Mouse (Mus musculus) lung, adult 2 months (tissue): ENCODE results near the gene Fyb.

Experiments
- CTCF ChIP-seq: fragments of 200-500 bp; IDR thresholded peaks from 2 replicates; pipeline ENCODE4 v1.5.1; 2011; ENCODE audit warnings: mild to moderate bottlenecking, low read length, control low read depth; ENCODE audit not compliant: insufficient read depth
- POLR2A ChIP-seq: fragments of 200-500 bp; IDR thresholded peaks from 2 replicates; pipeline ENCODE4 v1.6.1; 2011; ENCODE audit warnings: low read depth, mild to moderate bottlenecking, control low read depth, low read length, borderline replicate concordance; ENCODE audit errors: extremely low read depth

- no peak for TF ChIP-seq POLR2A
- no peak for TF ChIP-seq CTCF
These were observed 143.4 kb downstream of the Fyb start for GRCm38 (mm10) chr15:6666072-6666471.
